Mouse (Mus musculus) hindbrain, embryonic 13.5 days (tissue): ENCODE data around the gene Astn2. TPM values are rescaled to one million over a fixed set of nuclear protein-coding genes. Genes with fewer than 3 reads are reported as not detected.
A peak's percentile ranks its signal among the peaks of the same experiment; 100 is the strongest.

Experiments
- ATAC-seq: fragments of 200-750 bp; cut with Nextera tagmentation; 2 replicates; pipeline ENCODE4 v1.8.0; 2017; ENCODE audit warnings: moderate TSS enrichment; ENCODE audit not compliant: low FRiP score
- H3K27ac ChIP-seq: fragments of 300-500 bp; sonication (generic); 2 replicates; pipeline ENCODE4 v1.5.1; 2015; ENCODE audit warnings: inconsistent platforms, mild to moderate bottlenecking, moderate library complexity
- H3K27me3 ChIP-seq: fragments of 300-500 bp; sonication (generic); 2 replicates; pipeline ENCODE4 v1.6.1; 2015; ENCODE audit warnings: mild to moderate bottlenecking, inconsistent platforms
- H3K36me3 ChIP-seq: fragments of 300-500 bp; sonication (generic); 2 replicates; pipeline ENCODE4 v1.6.1; 2015; ENCODE audit warnings: mild to moderate bottlenecking, inconsistent platforms
- H3K4me1 ChIP-seq: fragments of 300-500 bp; sonication (generic); replicated peaks from 2 replicates; pipeline ENCODE4 v1.6.1; 2015; ENCODE audit warnings: inconsistent platforms
- H3K4me2 ChIP-seq: fragments of 300-500 bp; sonication (generic); 2 replicates; pipeline ENCODE4 v1.6.1; 2015; ENCODE audit warnings: inconsistent platforms, mild to moderate bottlenecking, moderate library complexity
- H3K4me3 ChIP-seq: fragments of 300-500 bp; sonication (generic); 2 replicates; pipeline ENCODE4 v1.5.1; 2015; ENCODE audit warnings: mild to moderate bottlenecking, inconsistent platforms
- H3K9ac ChIP-seq: fragments of 300-500 bp; sonication (generic); 2 replicates; pipeline ENCODE4 v1.6.1; 2015; ENCODE audit warnings: mild to moderate bottlenecking, inconsistent platforms
- H3K9me3 ChIP-seq: fragments of 300-500 bp; sonication (generic); 2 replicates; pipeline ENCODE4 v1.6.1; 2016; ENCODE audit warnings: inconsistent platforms
- WGBS: fragments of 180-500 bp; shearing (Covaris S2); methylation state at CpG from one replicate; pipeline ENCODE4 v1.1.7; 2015; 5-methylcytosine and 5-hydroxymethylcytosine counted together
- polyA plus RNA-seq: library from polyadenylated mRNA; unstranded; fragments of >200 nt; fragmentation: Nextera tagmentation; extraction: Ambion mirVana; gene quantifications from 2 replicates; pipeline ENCODE4 v1.2.1, GENCODE M21; 2015

Gene Astn2
- 2.9 and 3.1 TPM in 2 replicates for polyA plus RNA-seq

- peak within 1 kb of the TSS; percentile 94 for H3K4me2 ChIP-seq
- peaks cover 25% of the 10 kb centered on the region for H3K27me3 ChIP-seq
- peaks cover 30% of the 10 kb centered on the region for H3K4me1 ChIP-seq
- ATAC-seq = peak; percentile 65
- H3K9ac ChIP-seq = peak within 1 kb of the TSS; percentile 97
- H3K36me3 ChIP-seq = no peaks in the 10 kb centered on the region
- peak within 1 kb of the TSS; percentile 90 for H3K27ac ChIP-seq
- 0% methylated on average over 11 of the region's 56 CpGs for WGBS
- H3K9me3 ChIP-seq = no peaks in the 10 kb centered on the region
- H3K4me3 ChIP-seq = peak within 1 kb of the TSS; percentile 84
Observed at GRCm38 (mm10) chr4:66404201-66404711, at the start of gene Astn2. Astn2 (minus strand) TSS chr4:66404611.

GRCm38 (mm10) chr4:66450115-66450514 is 45.7 kb upstream of the Astn2 start:
- ATAC-seq = no peak
- Histone ChIP-seq H3K4me1 (0 out of 2 replicates have a peak, but pooled peaks cover 3% of the 10 kb centered on the region), H3K9ac (no peak overlapping the region), H3K36me3 (no peaks in the 10 kb centered on the region), H3K9me3 (no peaks in the 10 kb centered on the region), H3K4me2 (no peak overlapping the region), H3K27me3 (no peaks in the 10 kb centered on the region), H3K27ac (peak overlapping the region; percentile 35; the same call in 1 of the 2 replicates), H3K4me3 (no peak overlapping the region)
- 39% methylated on average over 3 of the region's 3 CpGs for WGBS

- Histone ChIP-seq H3K27me3 (no peaks in the 10 kb centered on the region), H3K27ac (no peak overlapping the region), H3K4me3 (no peak overlapping the region), H3K4me2 (no peak overlapping the region), H3K9ac (no peak overlapping the region), H3K4me1 (0 out of 2 replicates have a peak, but pooled peaks cover 2% of the 10 kb centered on the region), H3K9me3 (no peaks in the 10 kb centered on the region), H3K36me3 (no peaks in the 10 kb centered on the region)
- no peak for ATAC-seq
- whole genome bisulfite sequencing = 44% methylated on average over 1 of the region's 1 CpGs
Observed at GRCm38 (mm10) chr4:66431256-66431655, 26.8 kb upstream of the Astn2 start.

GRCm38 (mm10) chr4:66425804-66426203 is 21.4 kb upstream of the Astn2 start:
- Histone ChIP-seq H3K27me3 (no peaks in the 10 kb centered on the region), H3K4me1 (0 out of 2 replicates have a peak, but pooled peaks cover 3% of the 10 kb centered on the region), H3K9me3 (no peaks in the 10 kb centered on the region), H3K4me3 (no peak overlapping the region), H3K9ac (no peak overlapping the region), H3K36me3 (no peaks in the 10 kb centered on the region), H3K27ac (no peak overlapping the region), H3K4me2 (no peak overlapping the region)
- peak; percentile 86 for ATAC-seq
- WGBS = 69% methylated on average over 4 of the region's 4 CpGs

GRCm38 (mm10) chr4:66414778-66415177 is 10.4 kb upstream of the Astn2 start:
- no peak for ATAC-seq
- WGBS = 74% methylated on average over 8 of the region's 8 CpGs
- H3K27ac ChIP-seq = no peak overlapping the region

GRCm38 (mm10) chr4:66405086-66405485 is 675 bp upstream of the Astn2 start:
- Histone ChIP-seq H3K4me2 (peak overlapping the region; percentile 94), H3K27ac (no peak overlapping the region), H3K9me3 (no peaks in the 10 kb centered on the region), H3K4me1 (peaks cover 30% of the 10 kb centered on the region), H3K9ac (0 out of 2 replicates have a peak overlapping the region, but pooled peaks have one; percentile 97), H3K27me3 (peaks cover 25% of the 10 kb centered on the region), H3K36me3 (no peaks in the 10 kb centered on the region), H3K4me3 (peak overlapping the region; percentile 84; the same call in 1 of the 2 replicates)
- 0% methylated on average over 1 of the region's 1 CpGs for WGBS
- ATAC-seq = no peak

More at GRCm38 (mm10) chr4:66414778-66415177, 10.4 kb upstream of the Astn2 start:
- H3K9ac ChIP-seq = no peak overlapping the region
- no peak overlapping the region for H3K4me2 ChIP-seq
- H3K36me3 ChIP-seq = no peaks in the 10 kb centered on the region
- H3K4me1 ChIP-seq = no peaks in the 10 kb centered on the region
- no peak overlapping the region for H3K4me3 ChIP-seq
- H3K27me3 ChIP-seq = no peaks in the 10 kb centered on the region
- H3K9me3 ChIP-seq = no peaks in the 10 kb centered on the region

GRCm38 (mm10) chr4:66403708-66404200 is 657 bp downstream of the Astn2 start:
- Histone ChIP-seq H3K36me3 (no peaks in the 10 kb centered on the region), H3K9me3 (no peaks in the 10 kb centered on the region), H3K4me3 (peak overlapping the region; percentile 84), H3K4me1 (peaks cover 30% of the 10 kb centered on the region), H3K27ac (peak overlapping the region; percentile 90), H3K9ac (peak overlapping the region; percentile 97), H3K27me3 (peaks cover 25% of the 10 kb centered on the region), H3K4me2 (peak overlapping the region; percentile 94)
- ATAC-seq = peak; percentile 50
- under 1% methylated on average over 50 of the region's 51 CpGs for WGBS

- Histone ChIP-seq H3K27me3 (peaks cover 25% of the 10 kb centered on the region), H3K36me3 (no peaks in the 10 kb centered on the region), H3K27ac (peak overlapping the region; percentile 90), H3K4me1 (peaks cover 30% of the 10 kb centered on the region), H3K9me3 (no peaks in the 10 kb centered on the region), H3K9ac (peak overlapping the region; percentile 97), H3K4me2 (peak overlapping the region; percentile 94), H3K4me3 (peak overlapping the region; percentile 84)
- ATAC-seq = peak; percentile 47
- under 1% methylated on average over 22 of the region's 22 CpGs for WGBS
Observed at GRCm38 (mm10) chr4:66403116-66403707, 1.2 kb downstream of the Astn2 start.

GRCm38 (mm10) chr4:66402611-66403010 is 1.8 kb downstream of the Astn2 start:
- ATAC-seq = peak; percentile 19; the same call in 1 of the 2 replicates
- WGBS = under 1% methylated on average over 24 of the region's 24 CpGs
- peak overlapping the region; percentile 94 for H3K4me2 ChIP-seq
- H3K27me3 ChIP-seq = peaks cover 25% of the 10 kb centered on the region
- no peaks in the 10 kb centered on the region for H3K36me3 ChIP-seq
- H3K4me3 ChIP-seq = peak overlapping the region; percentile 84
- peak overlapping the region; percentile 97 for H3K9ac ChIP-seq
- peak overlapping the region; percentile 90; the same call in 1 of the 2 replicates for H3K27ac ChIP-seq
- no peaks in the 10 kb centered on the region for H3K9me3 ChIP-seq
- H3K4me1 ChIP-seq = peaks cover 30% of the 10 kb centered on the region

- Histone ChIP-seq H3K9me3 (no peaks in the 10 kb centered on the region), H3K9ac (peak overlapping the region; percentile 97), H3K27me3 (peaks cover 11% of the 10 kb centered on the region; the same call in 1 of the 2 replicates), H3K4me1 (peaks cover 30% of the 10 kb centered on the region), H3K4me2 (peak overlapping the region; percentile 94), H3K4me3 (peak overlapping the region; percentile 84), H3K27ac (0 out of 2 replicates have a peak overlapping the region, but pooled peaks have one; percentile 9), H3K36me3 (no peaks in the 10 kb centered on the region)
- WGBS = 25% methylated on average over 8 of the region's 8 CpGs
- peak; percentile 37 for ATAC-seq
Observed at GRCm38 (mm10) chr4:66401186-66401681, 3.2 kb downstream of the Astn2 start.

- Histone ChIP-seq H3K4me2 (no peak overlapping the region), H3K36me3 (no peaks in the 10 kb centered on the region), H3K9ac (no peak overlapping the region), H3K9me3 (no peaks in the 10 kb centered on the region), H3K4me1 (peaks cover 25% of the 10 kb centered on the region), H3K27me3 (no peaks in the 10 kb centered on the region), H3K27ac (no peak overlapping the region), H3K4me3 (no peak overlapping the region)
- ATAC-seq = no peak
- WGBS = 75% methylated on average over 4 of the region's 4 CpGs
Observed at GRCm38 (mm10) chr4:66399066-66399465, 5.3 kb downstream of the Astn2 start.

- ATAC-seq = no peak
- H3K27me3 ChIP-seq = no peaks in the 10 kb centered on the region
Observed at GRCm38 (mm10) chr4:66397216-66397615, 7.2 kb downstream of the Astn2 start.

More at GRCm38 (mm10) chr4:66397216-66397615, 7.2 kb downstream of the Astn2 start:
- no peak overlapping the region for H3K4me2 ChIP-seq
- no peak overlapping the region for H3K4me3 ChIP-seq
- no peak overlapping the region for H3K27ac ChIP-seq
- H3K4me1 ChIP-seq = peaks cover 12% of the 10 kb centered on the region
- no peak overlapping the region for H3K9ac ChIP-seq
- H3K9me3 ChIP-seq = no peaks in the 10 kb centered on the region
- no peaks in the 10 kb centered on the region for H3K36me3 ChIP-seq
